Mouse (Mus musculus) frontal cortex, postnatal 10 days (tissue): ENCODE measurements around the gene Trp73.
A peak's percentile ranks its signal among the peaks of the same experiment; 100 is the strongest.

Experiments used
- DNase-seq, 2 experiments: peaks; one replicate each; pipeline ENCODE4 v3.0.0; 2022; ENCODE audit warnings: low spot score in 2 of 2, mixed read lengths in 1 of 2

The Trp73 gene

DNA sequence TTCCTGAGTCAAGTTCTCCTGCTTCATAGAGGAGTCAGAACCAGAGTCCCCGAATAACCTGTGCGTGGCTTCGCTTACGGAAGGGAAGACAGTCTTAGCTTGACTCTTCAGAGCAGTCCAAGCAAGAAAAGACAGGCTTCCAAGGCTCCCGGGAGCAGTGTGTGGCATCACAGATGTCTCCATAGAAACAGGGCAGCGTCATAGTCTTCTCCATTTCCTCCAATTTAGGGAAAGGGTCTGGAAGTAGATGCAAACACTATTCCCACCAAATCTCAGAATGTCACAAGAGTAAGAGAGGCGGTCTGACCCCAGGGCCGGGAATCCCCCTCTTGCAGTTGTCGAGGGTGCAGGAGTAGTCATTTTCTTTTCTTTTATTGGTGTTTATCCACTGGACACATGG lies 97.4 kb downstream of the Trp73 start, which contains the start of gene Ccdc27:
Gene Ccdc27, minus strand, starts transcription at position 101 of the 400 bp plus-strand sequence.
- DNase-seq: no peak

GRCm38 (mm10) chr4:154037123-154037522 lies 102.9 kb downstream of the Trp73 start:
- no peak for DNase-seq

DNA sequence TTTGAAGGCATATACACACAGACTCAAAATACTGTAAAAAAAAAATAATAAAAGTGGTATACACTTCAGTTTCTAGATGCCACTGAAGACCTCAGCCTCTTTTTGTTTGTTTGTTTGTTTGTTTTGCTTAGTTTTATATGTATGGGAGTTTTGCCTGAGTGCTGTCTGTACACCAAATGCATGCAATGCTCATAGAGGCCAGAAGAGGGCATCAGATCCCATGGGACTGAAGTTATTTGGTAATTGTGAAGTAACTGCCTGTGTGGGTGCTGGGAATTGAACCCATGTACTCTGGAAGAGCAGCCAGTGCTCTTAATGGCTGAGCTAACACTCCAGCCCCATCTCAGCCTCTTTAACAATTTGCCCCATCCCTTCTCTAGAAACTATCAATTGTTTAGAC lies 111.4 kb downstream of the Trp73 start:
- no peak for DNase-seq

DNA sequence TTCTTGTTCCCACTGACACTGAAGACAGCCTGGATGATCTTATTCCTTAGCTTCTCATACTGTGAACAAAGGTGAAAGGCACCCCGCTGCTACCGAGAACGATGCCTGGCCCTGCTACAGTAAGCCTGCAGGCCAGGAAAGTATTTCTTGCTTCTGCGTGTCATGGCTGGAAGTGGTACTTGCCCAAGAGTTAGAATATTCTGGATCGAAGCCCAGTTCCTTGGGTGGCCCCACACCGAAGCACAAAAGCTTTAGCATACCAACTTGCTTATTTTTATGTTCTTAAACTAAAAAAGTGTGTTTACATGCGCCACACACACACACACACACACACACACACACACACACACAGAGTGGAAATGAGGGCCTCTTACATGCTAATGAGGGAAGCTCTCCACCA lies 111.9 kb downstream of the Trp73 start:
- no peak for DNase-seq

DNA sequence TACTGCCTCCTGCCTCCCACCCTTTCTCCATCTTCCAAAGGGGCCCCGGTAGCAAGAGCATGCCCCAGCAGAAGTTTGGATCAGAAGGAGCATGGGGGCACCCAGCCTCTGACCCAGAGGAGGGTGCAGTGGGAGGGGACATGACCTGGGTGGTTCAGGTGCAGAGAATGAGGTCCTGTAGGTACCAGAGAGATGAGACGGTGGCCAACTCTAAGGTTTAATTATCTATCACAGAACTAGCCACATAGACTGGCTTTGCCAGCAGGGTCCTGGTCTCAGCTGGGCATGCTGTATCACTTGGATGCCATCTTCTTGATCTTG lies 113.6 kb downstream of the Trp73 start:
- no peak for DNase-seq

GRCm38 (mm10) chr4:154025641-154026440 lies 114.2 kb downstream of the Trp73 start, which contains the start of gene Smim1:
Smim1 (minus strand) TSS chr4:154026230.
- peak in 1 of 2 experiments; percentile 62 for DNase-seq

DNA sequence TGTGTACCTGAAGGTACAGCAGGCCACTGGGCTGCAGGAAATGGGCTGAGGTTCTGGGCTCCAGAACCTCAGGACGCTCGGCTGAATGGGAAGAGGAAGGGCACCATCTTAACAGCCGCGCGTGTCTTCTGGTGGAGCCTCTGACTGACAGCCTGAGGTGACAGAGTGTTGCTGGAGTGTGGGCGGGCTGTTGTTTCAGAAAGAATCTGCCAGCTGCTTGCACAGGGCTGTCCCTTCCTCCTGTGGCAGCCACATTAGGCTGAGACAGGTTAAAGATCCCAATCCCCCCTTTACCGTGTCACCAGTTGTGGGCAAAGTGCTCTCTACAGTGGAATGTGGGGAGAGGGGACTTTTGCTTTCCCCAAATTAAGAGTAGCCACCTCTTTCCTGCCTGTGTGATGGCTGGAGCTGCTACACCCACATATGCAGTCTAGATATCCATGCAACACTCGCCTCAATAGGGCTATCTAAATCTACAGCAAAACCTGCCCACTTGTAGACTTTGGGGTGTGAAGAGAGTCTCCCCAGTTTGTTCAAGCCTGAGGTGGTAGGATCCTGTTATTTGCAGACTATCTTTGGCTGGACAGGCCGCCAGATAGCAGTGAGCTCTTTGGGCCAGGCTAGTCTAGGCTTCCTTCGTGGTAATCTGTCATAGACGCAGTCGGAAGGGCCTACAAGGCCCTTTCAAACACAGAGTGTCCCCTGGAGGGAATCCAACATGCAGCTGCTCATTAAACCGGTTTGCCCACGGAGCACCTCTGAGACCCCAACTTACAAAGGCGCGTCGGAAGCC lies 115.1 kb downstream of the Trp73 start:
- DNase-seq: no peak

GRCm38 (mm10) chr4:154023754-154024601 lies 116.0 kb downstream of the Trp73 start:
- no peak for DNase-seq

DNA sequence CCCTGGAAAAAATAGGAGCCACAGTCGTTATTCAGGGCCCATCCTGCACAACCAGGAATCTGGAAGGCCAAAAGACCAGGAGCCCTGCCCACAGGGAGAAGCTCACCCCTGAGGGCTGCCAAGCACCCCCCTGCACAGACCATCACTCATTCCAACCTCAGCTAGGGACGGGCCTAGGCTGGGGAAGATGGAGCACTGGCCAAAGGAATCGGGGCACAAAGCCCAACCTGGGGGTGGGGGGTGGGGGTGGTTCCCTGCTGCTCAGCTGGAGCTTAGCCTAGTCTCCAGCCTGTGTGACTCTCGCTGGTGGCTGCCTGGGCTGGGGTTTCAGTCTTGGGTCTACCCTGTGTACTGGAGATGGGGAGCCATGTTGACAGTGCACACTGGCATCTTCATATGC lies 117.2 kb downstream of the Trp73 start:
- no peak for DNase-seq

DNA sequence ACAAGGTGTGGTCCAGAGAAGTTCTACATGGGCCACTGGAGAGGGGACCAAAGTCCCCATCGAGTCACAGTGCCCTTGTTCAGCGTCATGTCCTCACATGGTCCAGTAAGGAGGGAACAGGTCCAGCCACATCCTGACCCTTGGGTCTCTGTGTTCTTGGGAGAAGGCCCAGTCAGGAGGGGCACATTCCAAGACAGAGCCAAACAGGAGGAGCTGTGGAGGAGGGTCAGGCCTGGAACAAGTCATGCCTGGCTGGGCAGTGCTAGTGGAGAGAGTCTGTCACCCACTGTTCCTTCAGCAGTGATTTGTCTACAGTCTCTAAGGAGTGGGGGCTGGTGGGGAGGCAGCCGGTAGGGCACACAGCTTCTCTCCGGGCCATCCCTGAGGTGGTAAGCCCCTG lies 117.6 kb downstream of the Trp73 start:
- DNase-seq: no peak

DNA sequence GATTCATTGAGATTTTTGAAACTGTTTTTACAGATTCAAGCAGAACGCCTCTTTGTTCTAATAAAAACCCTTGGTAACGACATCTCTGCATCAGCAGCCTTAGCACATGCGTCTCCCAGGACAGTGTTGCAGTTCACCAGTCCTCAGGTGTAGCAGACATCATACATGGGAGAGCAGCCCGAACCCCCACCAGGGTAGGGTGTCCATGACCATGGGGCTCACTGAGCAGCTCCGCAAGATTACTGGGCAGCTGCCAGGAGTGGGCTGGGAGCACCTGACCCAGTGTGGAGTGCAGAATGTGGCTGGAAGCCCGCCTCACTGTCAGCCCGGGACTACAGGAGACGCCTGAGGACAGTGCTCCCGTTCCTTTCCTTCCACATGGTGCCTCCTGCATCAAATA lies 118.6 kb downstream of the Trp73 start:
- DNase-seq: no peak

DNA sequence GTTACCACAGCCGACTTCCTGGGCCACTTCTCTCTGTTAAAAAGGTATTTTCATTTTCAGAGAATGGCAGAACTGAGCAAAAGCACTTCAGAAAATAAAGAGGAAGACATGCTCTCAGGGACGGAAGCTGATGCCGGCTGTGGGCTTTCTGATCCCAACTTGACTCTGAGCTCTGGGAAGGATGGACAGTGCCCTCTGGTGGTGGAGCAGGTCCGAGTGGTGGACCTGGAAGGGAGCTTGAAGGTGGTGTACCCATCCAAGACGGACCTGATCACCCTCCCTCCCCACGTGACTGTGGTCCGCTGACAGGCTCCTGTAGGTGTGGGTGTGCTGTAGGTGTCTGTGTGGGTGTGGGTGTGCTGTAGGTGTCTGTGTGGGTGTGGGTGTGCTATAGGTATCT lies 120.4 kb downstream of the Trp73 start:
- no peak for DNase-seq

DNA sequence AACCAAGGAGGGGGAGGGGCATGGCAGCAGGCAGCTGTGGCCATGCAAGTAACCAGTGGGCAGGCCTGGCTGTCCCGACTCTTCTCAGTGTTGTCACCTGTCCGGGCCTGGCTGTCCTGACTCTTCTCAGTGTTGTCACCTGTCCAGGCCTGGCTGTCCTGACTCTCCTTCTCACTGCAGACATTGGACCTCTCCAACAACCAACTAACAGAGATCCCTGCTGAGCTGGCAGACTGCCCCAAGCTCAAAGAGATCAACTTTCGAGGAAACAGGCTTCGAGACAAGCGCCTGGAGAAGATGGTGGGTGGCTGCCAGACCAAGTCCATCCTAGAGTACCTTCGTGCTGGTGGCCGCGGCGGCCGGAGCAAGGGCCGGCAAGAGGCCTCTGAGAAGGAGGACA lies 124.5 kb downstream of the Trp73 start:
- no peak for DNase-seq

DNA sequence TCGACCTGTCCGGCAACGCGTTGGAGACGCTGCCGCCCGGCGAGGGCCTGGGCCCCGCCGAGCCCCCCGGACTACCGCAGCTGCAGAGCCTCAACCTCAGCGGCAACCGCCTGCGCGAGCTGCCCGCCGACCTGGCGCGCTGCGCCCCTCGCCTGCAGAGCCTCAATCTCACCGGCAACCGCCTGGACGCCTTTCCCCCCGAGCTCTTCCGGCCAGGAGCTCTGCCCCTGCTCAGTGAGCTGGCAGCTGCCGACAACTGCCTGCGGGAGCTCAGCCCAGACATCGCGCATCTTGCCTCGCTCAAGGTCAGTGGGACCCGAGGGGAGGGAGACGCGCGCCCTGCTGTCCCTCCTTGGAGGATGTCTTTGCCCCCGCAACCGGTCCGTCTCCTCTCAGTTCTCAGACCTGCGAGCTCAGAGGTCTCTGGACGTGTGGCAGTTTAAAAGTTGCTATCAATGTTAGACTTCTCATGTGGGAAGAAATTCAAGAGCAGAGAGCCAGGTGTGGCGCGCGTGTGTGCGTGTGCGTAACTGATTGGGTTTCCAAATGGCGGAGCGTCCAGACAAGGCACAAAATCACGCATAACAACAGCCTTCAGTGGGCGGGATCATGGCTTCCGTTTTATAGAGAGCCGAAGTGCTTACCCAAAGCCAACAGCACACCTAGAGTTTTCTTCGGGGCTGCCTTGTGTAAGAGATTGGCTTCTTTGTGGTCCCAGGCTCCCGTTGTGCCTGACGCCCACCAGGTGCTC lies 127.7 kb downstream of the Trp73 start:
- no peak for DNase-seq

- DNase-seq: peak; percentile 68 to 81
Observed at GRCm38 (mm10) chr4:154011646-154012089, 128.3 kb downstream of the Trp73 start, which contains the start of gene Lrrc47. Lrrc47 (plus strand) TSS chr4:154011731.

GRCm38 (mm10) chr4:154010907-154011645 lies 128.9 kb downstream of the Trp73 start:
- DNase-seq: no peak

GRCm38 (mm10) chr4:154007759-154008158 lies 132.2 kb downstream of the Trp73 start:
- DNase-seq: no peak

GRCm38 (mm10) chr4:154006264-154006663 lies 133.7 kb downstream of the Trp73 start:
- no peak for DNase-seq
